Comparison of ENCODE assay signal across 13 mouse cellular contexts in the genomic region with DNA sequence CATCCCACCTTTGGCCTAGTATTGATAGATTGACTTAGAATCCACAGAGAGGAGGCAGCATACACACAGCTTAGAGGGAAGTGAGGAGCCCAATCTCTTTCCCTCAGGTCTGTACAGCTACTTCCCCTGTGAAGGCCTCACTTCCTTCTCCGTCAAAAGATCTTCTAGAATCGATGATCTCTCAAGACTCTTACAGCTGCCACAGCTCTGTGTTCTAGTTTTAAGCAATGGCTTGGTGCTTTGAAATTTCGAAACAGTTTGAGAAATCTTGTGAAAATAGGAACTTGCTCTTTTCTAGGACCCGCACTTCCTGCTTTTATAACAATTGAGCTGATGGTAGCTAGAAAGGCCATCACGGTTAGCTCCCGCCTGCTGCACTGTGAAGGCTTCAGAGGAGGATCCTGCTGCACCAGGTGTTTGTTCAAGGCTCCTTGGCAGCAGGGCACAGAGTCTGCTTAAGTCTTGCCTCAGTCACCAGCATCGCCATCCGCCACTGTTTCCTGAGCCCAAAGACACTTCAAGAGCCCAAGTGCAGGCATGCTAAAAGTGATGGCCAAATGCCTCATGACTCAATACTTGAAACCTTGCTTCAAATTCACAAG.
DNase-seq lines count a peak whose midpoint lies in the region; ATAC-seq and TF ChIP-seq lines count a peak whose summit lies in the region.
"Had no signal": no experiment of that assay in that cellular context is flagged by ENCODE, and none has a peak within 500 bp of the region (broad histone marks: within the 10 kb centered on the region; RNA-seq: fewer than 3 reads in every experiment).

No protein-coding gene starts in this region.

- peaks cover 0 to 2% of the 10 kb centered on the region in 2 experiments; a peak in 1 of 4 replicates for H3K4me1 ChIP-seq in liver, embryonic 14.5 days (replicated peaks; ENCODE audit: control insufficient read depth in 2 of 2, insufficient read depth in 2 of 2, low read length in 1 of 2)
- no peaks in the 10 kb centered on the region for H3K4me1 ChIP-seq in thymus, adult 2 months (replicated peaks; ENCODE audit: control insufficient read depth, insufficient read depth, low read length)
- H3K4me1 ChIP-seq: embryonic facial prominence, embryonic 10.5 days; forebrain, embryonic 12.5 days had no signal

- no peak overlapping the region for H3K27ac ChIP-seq in liver, embryonic 14.5 days
- no peak overlapping the region for H3K27ac ChIP-seq in thymus, adult 2 months (ENCODE audit: control insufficient read depth, insufficient read depth, low read length)
- H3K27ac ChIP-seq: embryonic facial prominence, embryonic 10.5 days; forebrain, embryonic 12.5 days had no signal

- no peaks in the 10 kb centered on the region for H3K36me3 ChIP-seq in liver, embryonic 14.5 days (replicated peaks; ENCODE audit: control insufficient read depth, insufficient read depth, low read depth)
- H3K36me3 ChIP-seq in thymus, adult 2 months (ENCODE audit: control insufficient read depth, insufficient read depth, low read length): no peaks in the 10 kb centered on the region
- H3K36me3 ChIP-seq: embryonic facial prominence, embryonic 10.5 days; forebrain, embryonic 12.5 days had no signal

- H3K27me3 ChIP-seq in liver, embryonic 14.5 days (ENCODE audit: control insufficient read depth, insufficient read depth, low read length): no peaks in the 10 kb centered on the region
- no peaks in the 10 kb centered on the region for H3K27me3 ChIP-seq in thymus, adult 2 months (ENCODE audit: control insufficient read depth, insufficient read depth, low read length)
- H3K27me3 ChIP-seq: forebrain, embryonic 12.5 days had no signal

- DNase-seq in liver, embryonic 14.5 days (ENCODE audit: low read depth in 3 of 3, low spot score in 3 of 3): peak; percentile 3 to 30 (median 12)
- DNase-seq in liver: no peak
- peak; percentile 13 for DNase-seq in MEL-GATA-1-ER (ENCODE audit: extremely low read depth, low read depth)
- peak; percentile 17 for DNase-seq in induced T-regulatory cell, adult 2 months (ENCODE audit: low read depth)
- peak; percentile 19 for DNase-seq in thymus, adult 2 months
- no peak for DNase-seq in embryo, embryonic 10.5 days (ENCODE audit: low spot score)
- DNase-seq in cerebellum, postnatal 14 days: no peak
- DNase-seq: adrenal gland, postnatal 10 days; layer of hippocampus, postnatal 36 days; right cerebral cortex, adult 18-20 months had no signal

- ATAC-seq in liver, embryonic 14.5 days (ENCODE audit: insufficient read depth): no peak

- H3K4me3 ChIP-seq in liver, embryonic 14.5 days (ENCODE audit: insufficient read depth in 1 of 2, low read depth in 2 of 2, low read length in 2 of 2): no peak overlapping the region
- no peak overlapping the region for H3K4me3 ChIP-seq in thymus, adult 2 months (ENCODE audit: control insufficient read depth, insufficient read depth, low read length)
- H3K4me3 ChIP-seq: embryonic facial prominence, embryonic 10.5 days; forebrain, embryonic 12.5 days had no signal

- no peak overlapping the region for H3K9ac ChIP-seq in liver, embryonic 14.5 days (replicated peaks)
- H3K9ac ChIP-seq: forebrain, embryonic 12.5 days; lung, embryonic 14.5 days had no signal

- TF ChIP-seq EP300 in liver, embryonic 14.5 days (IDR thresholded peaks at IDR 0.05; ENCODE audit: low read depth): no peak

- WGBS in liver, embryonic 14.5 days (ENCODE audit: insufficient replicate concordance): 36% methylated on average over 8 of the region's 8 CpGs
- 26% methylated on average over 8 of the region's 8 CpGs for WGBS in thymus, adult 2 months

- TF ChIP-seq POLR2A in thymus, adult 2 months (IDR thresholded peaks at IDR 0.05; ENCODE audit: control insufficient read depth, extremely low read depth, insufficient read depth, low read length, poor library complexity): no peak

- H3K4me2 ChIP-seq in liver, embryonic 14.5 days (ENCODE audit: low read depth): no peak overlapping the region
- H3K4me2 ChIP-seq: forebrain, embryonic 12.5 days; lung, embryonic 14.5 days had no signal

- no peaks in the 10 kb centered on the region for H3K9me3 ChIP-seq in liver, embryonic 14.5 days (ENCODE audit: control insufficient read depth, low read length)
- H3K9me3 ChIP-seq: embryonic facial prominence, embryonic 10.5 days; forebrain, embryonic 12.5 days had no signal

- no peak for TF ChIP-seq CTCF in liver, embryonic 14.5 days (IDR thresholded peaks at IDR 0.05; ENCODE audit: low read depth)
- TF ChIP-seq CTCF in thymus, adult 2 months (IDR thresholded peaks at IDR 0.05; ENCODE audit: borderline replicate concordance, control insufficient read depth, extremely low read depth, insufficient read depth, low read length, poor library complexity): no peak

Comparison
In these comparisons a context has a peak if more than half of its experiments do, and no peak if none do; other contexts are left out.
1. DNase-seq: peak in liver, embryonic 14.5 days (3 of 3), MEL-GATA-1-ER (single experiment), induced T-regulatory cell, adult 2 months (single experiment) and thymus, adult 2 months (single experiment); none in liver (single experiment), embryo, embryonic 10.5 days (single experiment) and cerebellum, postnatal 14 days (0 of 2).